Mouse (Mus musculus): ENCODE measurements around the gene Lyst. TPM values are rescaled to one million over a fixed set of nuclear protein-coding genes. Genes with fewer than 3 reads are reported as not detected.
"Not testable (repeated sequence)": the region's sequence is repeated elsewhere in the genome, so short reads cannot be mapped to it uniquely, and the experiment has no call there.

Gene Lyst
- total RNA-seq, 2 experiments from 2014 or later = 69.9 to 90.0 TPM

DNA sequence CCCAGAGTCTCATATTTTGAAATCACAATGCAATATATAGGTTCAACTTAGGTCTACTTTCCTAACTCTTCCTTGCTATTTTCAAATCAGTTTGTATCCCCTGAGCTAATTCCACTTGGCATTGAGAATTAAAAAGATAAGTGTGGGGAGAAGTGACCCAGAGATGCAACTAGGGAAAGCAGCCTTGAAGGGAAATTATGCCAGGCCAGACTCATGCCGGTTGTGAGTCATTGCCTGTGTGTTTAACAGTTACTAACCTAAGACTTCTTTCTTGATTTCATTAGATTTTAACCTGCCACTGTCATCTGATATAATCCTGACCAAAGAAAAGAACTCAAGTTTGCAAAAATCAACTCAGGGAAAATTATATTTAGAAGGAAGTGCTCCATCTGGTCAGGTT lies 43.5 kb downstream of the Lyst start:
- ATAC-seq (replicated peaks; ENCODE audit: poor library complexity, severe bottlenecking) = no peak

- no peak for ATAC-seq (replicated peaks; ENCODE audit: poor library complexity, severe bottlenecking)
Measured at GRCm38 (mm10) chr13:13634706-13635105, 44.5 kb downstream of the Lyst start.

GRCm38 (mm10) chr13:13635224-13635623 lies 45.0 kb downstream of the Lyst start:
- ATAC-seq (replicated peaks; ENCODE audit: poor library complexity, severe bottlenecking) = no peak

GRCm38 (mm10) chr13:13637577-13637976 lies 47.4 kb downstream of the Lyst start:
- ATAC-seq (replicated peaks; ENCODE audit: poor library complexity, severe bottlenecking) = no peak

DNA sequence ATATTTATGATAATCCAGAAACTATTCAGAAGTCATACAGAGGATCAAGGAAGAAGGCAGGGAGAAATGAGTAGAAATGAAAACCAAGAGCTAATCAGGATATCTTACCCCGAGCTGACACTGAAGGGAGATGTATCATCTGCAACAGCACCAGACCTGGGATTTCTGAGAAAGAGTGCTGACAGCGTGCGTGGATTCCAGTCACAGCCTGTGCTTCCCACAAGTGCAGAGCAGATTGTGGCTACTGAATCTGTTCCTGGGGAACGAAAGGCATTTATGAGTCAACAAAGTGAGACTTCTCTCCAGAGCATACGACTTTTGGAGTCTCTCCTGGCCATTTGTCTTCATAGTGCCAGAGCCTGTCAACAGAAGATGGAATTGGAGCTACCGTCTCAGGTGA lies 47.8 kb downstream of the Lyst start:
- no peak for ATAC-seq (replicated peaks; ENCODE audit: poor library complexity, severe bottlenecking)

DNA sequence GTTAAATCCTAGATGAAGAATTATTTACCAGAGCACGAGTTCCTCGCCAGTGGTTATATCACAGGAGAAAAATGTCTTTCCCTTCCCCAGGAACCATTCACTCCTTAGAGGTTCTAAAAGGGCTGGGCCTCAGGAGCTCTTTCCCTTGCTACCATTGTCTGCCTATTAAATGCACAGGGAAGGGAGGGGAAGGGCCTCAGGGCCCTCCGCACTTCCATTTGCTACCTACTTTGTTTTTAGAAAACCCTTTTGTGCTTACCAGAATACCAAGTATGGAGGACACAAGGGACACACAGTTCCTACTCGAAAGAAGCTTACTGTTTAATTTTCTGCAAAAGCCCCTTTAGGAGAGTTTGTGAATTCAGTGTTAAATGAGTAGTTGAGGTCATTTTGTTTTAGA lies 48.5 kb downstream of the Lyst start:
- ATAC-seq (replicated peaks; ENCODE audit: poor library complexity, severe bottlenecking) = no peak

- no peak for ATAC-seq (replicated peaks; ENCODE audit: poor library complexity, severe bottlenecking)
Measured at GRCm38 (mm10) chr13:13647296-13647695, 57.1 kb downstream of the Lyst start.

- no peak for ATAC-seq (replicated peaks; ENCODE audit: poor library complexity, severe bottlenecking)
Measured at GRCm38 (mm10) chr13:13655453-13655852, 65.3 kb downstream of the Lyst start.

DNA sequence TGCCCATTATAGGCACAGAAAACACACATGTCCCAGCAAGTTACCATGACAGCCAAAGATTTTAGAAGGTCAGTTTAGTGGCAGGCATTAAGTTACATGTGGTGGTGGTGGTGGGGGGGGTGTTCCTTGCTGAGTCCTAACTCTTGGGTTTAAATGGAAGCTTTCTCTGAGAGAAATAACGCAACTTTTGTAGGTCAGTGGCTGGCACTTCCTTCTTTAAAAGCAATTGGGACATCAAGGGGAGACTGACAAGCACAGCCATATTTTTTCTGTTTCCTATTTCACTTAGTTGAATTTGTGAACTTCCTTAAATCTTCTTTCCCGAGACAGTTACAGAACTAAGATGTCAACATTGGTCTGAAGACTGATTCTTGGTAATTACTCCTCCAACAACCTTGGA lies 75.9 kb downstream of the Lyst start:
- ATAC-seq (replicated peaks; ENCODE audit: poor library complexity, severe bottlenecking) = peak; percentile 98

DNA sequence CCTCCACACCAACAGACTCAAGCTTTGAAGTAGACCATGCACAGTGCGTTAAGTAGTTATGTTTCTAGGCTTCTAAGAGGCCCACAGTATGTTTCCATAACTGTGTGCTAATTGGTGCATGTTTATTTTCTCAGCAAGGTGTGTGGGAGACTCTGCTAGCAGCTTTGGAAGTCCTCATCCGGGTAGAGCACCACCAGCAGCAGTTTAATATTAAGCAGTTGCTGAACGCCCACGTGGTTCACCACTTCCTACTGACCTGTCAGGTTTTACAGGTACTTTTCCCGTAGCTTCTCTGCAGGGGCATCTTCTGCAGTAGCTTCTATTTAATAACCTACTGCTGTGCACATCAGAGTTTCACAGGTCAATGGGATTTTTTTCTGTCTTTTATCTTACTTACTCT lies 80.5 kb downstream of the Lyst start:
- ATAC-seq (replicated peaks; ENCODE audit: poor library complexity, severe bottlenecking) = no peak

DNA sequence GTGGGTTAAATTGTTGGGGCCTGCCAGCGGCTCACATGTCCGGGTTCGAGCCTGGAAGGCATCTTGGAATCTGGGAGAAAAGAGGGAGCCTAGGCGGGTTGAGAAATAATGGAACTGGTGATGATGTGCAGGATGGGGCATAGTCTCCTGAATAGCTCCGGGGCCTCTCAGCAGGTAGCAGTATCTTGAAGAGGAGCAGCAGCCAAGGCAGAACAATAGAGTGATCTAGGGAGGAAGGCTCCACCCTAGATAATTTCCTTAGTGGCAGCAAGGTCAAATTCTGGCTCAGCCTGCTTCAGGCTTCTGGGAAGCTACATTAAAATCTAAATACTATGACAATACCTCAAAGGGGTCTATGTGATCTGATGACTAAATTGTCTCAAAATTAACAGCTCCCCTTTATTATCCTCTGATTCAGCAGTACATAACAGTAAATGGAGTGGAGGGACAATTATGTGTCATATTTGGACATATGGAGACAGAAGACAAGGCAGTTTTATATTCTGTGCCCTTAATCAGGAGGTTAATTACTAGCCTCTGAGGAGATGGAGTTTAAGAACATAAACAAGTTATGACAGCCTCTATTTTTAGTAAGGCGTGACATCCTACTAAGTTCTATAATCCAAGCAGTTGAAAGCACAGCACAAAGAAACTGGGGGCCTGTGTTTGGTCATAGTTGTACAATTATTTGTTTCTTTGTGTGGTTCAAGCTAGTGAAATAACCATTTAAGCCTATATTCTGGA lies 81.6 kb downstream of the Lyst start:
- no peak for ATAC-seq (replicated peaks; ENCODE audit: poor library complexity, severe bottlenecking)

DNA sequence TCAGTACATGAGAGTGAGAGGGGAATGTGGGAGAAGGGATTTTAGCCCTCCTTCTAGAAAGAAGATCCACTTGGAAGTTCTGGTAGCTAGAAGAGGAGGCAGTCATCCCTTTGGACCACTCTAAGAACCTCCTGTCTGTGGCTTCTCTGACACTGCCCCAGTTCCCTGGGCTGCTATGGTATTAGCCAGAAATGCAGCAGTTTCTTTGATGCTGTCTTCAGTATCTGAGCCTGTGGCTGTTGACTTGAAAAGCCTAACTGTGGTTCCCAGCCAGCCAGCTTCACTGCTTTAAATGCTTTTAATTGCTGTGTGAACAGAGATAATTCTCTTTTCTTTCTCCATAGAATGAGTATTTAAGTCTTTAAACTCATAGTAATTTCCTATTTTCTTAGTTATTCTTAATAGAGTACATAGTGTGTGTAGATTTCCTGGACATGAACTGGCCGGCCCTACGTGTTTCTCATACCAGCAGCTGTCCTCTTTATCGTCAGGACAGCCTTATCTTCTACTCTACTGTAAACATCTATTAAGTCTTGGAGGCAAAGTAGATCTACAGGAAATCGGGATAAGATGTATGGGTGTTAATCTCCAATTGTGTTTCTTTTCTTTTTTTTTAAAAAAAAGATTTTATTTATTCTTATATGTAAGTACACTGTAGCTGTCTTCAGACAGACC lies 84.6 kb downstream of the Lyst start:
- no peak for ATAC-seq (replicated peaks; ENCODE audit: poor library complexity, severe bottlenecking)

DNA sequence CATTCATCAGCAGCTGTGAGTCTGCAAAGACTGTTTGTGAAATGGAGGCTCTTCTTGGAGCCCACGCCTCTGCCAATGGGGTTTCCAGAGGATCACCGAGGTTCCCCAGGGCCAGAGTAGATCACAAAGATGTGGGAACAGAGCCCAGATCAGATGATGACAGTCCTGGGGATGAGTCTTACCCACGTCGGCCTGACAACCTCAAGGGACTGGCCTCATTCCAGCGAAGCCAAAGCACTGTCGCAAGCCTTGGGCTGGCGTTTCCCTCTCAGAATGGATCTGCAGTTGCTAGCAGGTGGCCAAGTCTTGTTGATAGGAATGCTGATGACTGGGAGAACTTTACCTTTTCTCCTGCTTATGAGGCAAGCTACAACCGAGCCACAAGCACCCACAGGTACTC lies 87.7 kb downstream of the Lyst start:
- ATAC-seq (replicated peaks; ENCODE audit: poor library complexity, severe bottlenecking) = peak; percentile 25; the same call in 1 of the 2 replicates

- ATAC-seq (replicated peaks; ENCODE audit: poor library complexity, severe bottlenecking) = no peak
Measured at GRCm38 (mm10) chr13:13681642-13682041, 91.4 kb downstream of the Lyst start.

- ATAC-seq (replicated peaks; ENCODE audit: poor library complexity, severe bottlenecking) = no peak
Measured at GRCm38 (mm10) chr13:13703476-13703875, 113.3 kb downstream of the Lyst start.

- ATAC-seq (replicated peaks; ENCODE audit: poor library complexity, severe bottlenecking) = not testable (repeated sequence)
Measured at GRCm38 (mm10) chr13:13721435-13721834, 131.2 kb downstream of the Lyst start.

DNA sequence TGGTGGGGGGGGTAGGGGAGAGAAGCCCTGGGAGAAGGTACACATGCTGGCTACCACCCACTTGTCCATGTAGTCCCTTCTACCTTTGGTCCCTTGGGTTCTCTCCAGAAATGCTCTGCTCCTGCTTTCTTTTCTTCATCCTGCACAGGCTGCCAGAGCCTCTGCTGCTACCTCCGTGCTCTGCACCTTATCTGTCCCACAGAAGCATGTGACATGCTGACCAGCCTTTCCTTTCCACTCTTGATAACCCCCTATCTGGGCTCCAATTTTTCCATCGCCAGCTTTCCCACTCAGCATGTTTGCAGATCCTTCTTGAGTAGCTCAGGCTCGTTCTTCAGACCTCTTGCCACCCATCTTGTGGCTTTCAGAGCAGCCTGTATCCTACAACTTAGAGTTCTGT lies 133.1 kb downstream of the Lyst start:
- ATAC-seq (replicated peaks; ENCODE audit: poor library complexity, severe bottlenecking) = no peak

DNA sequence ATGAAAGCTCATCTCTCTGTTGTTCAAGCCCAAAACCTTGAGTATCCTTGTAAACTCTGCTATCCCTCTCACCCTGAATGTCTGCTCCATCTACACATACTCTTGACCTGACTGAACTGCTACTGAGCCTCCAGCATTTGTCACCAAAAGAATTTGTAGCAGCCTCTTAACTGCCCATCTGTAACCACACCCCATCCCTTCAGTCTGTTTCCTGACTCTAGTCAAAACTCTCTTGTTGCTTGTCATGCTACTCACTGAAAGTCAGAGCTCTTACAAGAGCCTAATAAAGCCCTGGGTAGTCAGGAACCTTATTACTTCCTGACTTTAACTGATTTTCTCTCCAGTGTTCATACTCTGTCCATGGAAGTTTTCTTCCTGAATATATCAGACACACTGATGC lies 133.6 kb downstream of the Lyst start:
- ATAC-seq (replicated peaks; ENCODE audit: poor library complexity, severe bottlenecking) = no peak

DNA sequence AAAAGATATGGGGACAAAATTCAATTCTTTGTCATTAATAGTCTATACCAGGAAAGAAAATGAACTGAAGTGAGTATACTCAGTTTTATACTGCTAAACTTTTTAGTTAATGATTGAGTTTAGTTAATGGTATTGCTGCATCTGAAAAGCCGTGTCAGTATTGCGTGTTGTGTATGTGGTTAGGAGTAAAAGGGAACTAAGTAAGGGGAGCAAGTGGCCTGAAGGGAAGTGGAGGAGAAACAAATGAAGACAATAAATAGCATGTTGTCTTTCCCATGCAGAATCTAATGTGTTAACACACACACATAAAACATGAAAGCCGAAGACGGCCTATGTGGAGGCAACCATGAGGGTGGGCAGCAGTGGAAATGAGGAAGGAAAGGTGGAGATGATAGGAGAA lies 149.0 kb downstream of the Lyst start:
- ATAC-seq (replicated peaks; ENCODE audit: poor library complexity, severe bottlenecking) = peak; percentile 65

- ATAC-seq (replicated peaks; ENCODE audit: poor library complexity, severe bottlenecking) = no peak
Measured at GRCm38 (mm10) chr13:13745911-13746310, 155.7 kb downstream of the Lyst start.

DNA sequence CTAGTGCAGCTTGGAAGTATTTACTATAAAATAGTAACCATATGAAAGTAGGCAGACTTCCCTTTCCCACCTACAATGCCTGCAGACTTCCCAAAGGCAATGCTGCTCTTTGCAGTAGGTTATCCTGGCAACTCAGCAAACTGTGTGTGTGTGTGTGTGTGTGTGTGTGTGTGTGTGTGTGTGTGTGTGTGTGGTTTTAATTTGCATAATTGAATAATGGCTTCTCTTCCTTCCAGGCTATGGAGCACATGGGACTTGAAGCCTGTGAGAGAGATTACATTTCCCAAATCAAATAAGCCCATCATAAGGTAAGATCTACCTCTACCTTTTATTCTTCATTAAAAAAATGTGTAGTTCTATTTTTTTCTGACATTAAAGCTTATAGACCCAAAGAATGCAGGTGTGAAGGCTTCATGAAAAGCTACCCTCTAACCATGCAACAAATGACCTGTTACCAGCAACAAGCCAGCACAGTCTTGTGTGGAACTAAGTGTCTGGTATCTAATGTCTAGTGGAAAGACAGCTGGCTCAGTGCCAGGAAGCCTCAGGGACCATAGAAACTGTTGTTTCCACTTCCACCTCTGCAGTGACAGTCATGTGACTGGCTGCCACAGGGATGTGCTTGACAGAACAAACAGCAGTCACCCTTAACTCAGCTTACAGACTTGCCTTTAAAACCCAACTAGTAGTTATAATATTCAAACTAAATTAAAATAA lies 185.7 kb downstream of the Lyst start:
- ATAC-seq (replicated peaks; ENCODE audit: poor library complexity, severe bottlenecking) = no peak

All from granulocyte monocyte progenitor cell, adult 5-6 weeks (primary cell).